Mouse (Mus musculus): Measurements from ENCODE around the gene Vmn1r4. TPM values are rescaled to one million over a fixed set of nuclear protein-coding genes. Genes with fewer than 3 reads are reported as not detected.

Gene Vmn1r4
- polyA plus RNA-seq, 1 experiment from 2014 or later: 0.69 TPM

DNA sequence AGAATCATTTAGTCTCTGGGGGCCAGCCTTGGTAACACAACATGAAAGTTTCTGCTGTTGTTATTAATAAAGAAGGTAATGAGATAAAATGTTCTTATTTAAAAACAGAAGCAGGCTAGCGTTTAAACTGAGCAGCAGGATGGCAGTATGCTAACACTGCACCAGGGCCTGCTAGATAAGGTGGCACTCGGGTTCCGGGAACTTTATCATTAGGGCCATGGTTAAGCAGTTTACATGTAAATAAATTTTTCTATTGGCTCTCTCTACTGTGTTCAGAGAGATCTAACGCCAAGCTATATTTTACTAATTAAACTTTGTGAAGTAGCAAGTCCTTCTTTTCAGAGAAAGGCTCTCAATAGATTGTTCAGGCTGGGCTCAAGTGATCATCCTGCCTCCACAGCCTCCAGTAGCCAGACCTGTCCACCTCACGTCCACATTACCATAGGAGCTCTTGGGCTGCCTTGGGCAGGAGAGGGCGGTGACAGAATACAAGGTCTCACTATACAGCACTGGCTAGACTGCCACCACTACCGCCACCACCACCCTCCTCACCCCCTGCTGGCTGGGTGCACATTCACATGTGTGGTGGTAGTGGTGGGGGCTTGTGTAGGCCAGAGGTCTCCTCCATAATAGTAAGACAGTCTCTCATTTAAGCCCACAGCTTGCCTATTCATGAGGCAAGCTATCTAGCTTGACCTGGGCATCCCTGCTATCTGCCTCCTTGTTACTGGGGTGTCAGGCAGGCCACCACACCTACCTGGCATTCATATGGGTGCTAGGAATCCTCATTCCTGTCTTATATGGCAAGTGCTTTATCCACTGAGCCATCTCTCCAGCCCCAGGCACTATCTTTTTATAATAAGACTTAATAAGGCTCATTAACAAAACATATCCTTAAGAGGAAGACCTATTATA lies 21.0 kb upstream of the Vmn1r4 start:
- no peaks in the 10 kb centered on the region for H3K36me3 ChIP-seq (ENCODE audit: control insufficient read depth, insufficient read depth, low read length)
- no peaks in the 10 kb centered on the region for H3K27me3 ChIP-seq (replicated peaks; ENCODE audit: control insufficient read depth, insufficient read depth, low read length)
- H3K4me2 ChIP-seq (ENCODE audit: low read length): no peak overlapping the region
- 73% methylated on average over 7 of the region's 7 CpGs for WGBS
- no peak overlapping the region for H3K9ac ChIP-seq (ENCODE audit: low read depth, low read length)
- no peak overlapping the region for H3K4me3 ChIP-seq (ENCODE audit: low read length)
- peak; percentile 18; the same call in 1 of the 2 replicates for ATAC-seq
- no peak overlapping the region for H3K27ac ChIP-seq (ENCODE audit: low read depth, low read length)
- H3K9me3 ChIP-seq (ENCODE audit: control insufficient read depth, low read length): no peaks in the 10 kb centered on the region
- H3K4me1 ChIP-seq (ENCODE audit: control insufficient read depth, insufficient read depth, low read depth, low read length): peaks cover 7% of the 10 kb centered on the region

- H3K4me2 ChIP-seq (ENCODE audit: low read length): no peak overlapping the region
- peaks cover 7% of the 10 kb centered on the region for H3K4me1 ChIP-seq (ENCODE audit: control insufficient read depth, insufficient read depth, low read depth, low read length)
- no peaks in the 10 kb centered on the region for H3K27me3 ChIP-seq (replicated peaks; ENCODE audit: control insufficient read depth, insufficient read depth, low read length)
- H3K9ac ChIP-seq (ENCODE audit: low read depth, low read length): no peak overlapping the region
- H3K27ac ChIP-seq (ENCODE audit: low read depth, low read length): no peak overlapping the region
- 45% methylated on average over 6 of the region's 6 CpGs for WGBS
- ATAC-seq: peak; percentile 34; the same call in 1 of the 2 replicates
- no peak overlapping the region for H3K4me3 ChIP-seq (ENCODE audit: low read length)
- H3K36me3 ChIP-seq (ENCODE audit: control insufficient read depth, insufficient read depth, low read length): no peaks in the 10 kb centered on the region
- H3K9me3 ChIP-seq (ENCODE audit: control insufficient read depth, low read length): no peaks in the 10 kb centered on the region
Observed at GRCm38 (mm10) chr6:56903831-56904230, 20.0 kb upstream of the Vmn1r4 start.

GRCm38 (mm10) chr6:56904330-56904729 lies 19.5 kb upstream of the Vmn1r4 start:
- H3K9me3 ChIP-seq (ENCODE audit: control insufficient read depth, low read length): no peaks in the 10 kb centered on the region
- WGBS: 75% methylated on average over 1 of the region's 1 CpGs
- H3K4me2 ChIP-seq (ENCODE audit: low read length): no peak overlapping the region
- no peak overlapping the region for H3K27ac ChIP-seq (ENCODE audit: low read depth, low read length)
- no peak for ATAC-seq
- no peaks in the 10 kb centered on the region for H3K27me3 ChIP-seq (replicated peaks; ENCODE audit: control insufficient read depth, insufficient read depth, low read length)
- H3K4me3 ChIP-seq (ENCODE audit: low read length): no peak overlapping the region
- peaks cover 7% of the 10 kb centered on the region for H3K4me1 ChIP-seq (ENCODE audit: control insufficient read depth, insufficient read depth, low read depth, low read length)
- no peaks in the 10 kb centered on the region for H3K36me3 ChIP-seq (ENCODE audit: control insufficient read depth, insufficient read depth, low read length)
- H3K9ac ChIP-seq (ENCODE audit: low read depth, low read length): no peak overlapping the region

DNA sequence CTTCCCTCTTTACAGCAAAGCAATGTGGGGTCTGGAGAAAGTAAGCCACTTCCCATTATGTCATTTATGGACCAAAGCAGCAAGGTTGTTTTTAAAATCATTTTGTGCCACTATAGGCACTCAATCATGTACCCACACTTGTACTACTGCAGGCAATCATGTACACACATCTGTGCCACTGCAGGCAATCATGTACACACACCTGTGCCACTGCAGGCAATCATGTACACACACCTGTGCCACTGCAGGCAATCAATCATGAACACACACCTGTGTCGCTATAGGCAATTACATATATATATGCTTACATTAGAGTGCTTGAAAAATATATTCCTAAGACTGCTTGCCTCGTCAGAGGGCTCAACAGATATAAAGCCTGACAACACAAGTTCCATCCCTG lies 18.8 kb upstream of the Vmn1r4 start:
- 81% methylated on average over 2 of the region's 2 CpGs for WGBS
- ATAC-seq: 0 out of 2 replicates have a peak, but pooled peaks have one; percentile 21

GRCm38 (mm10) chr6:56905486-56905885 lies 18.3 kb upstream of the Vmn1r4 start:
- no peaks in the 10 kb centered on the region for H3K36me3 ChIP-seq (ENCODE audit: control insufficient read depth, insufficient read depth, low read length)
- H3K4me1 ChIP-seq (ENCODE audit: control insufficient read depth, insufficient read depth, low read depth, low read length): peaks cover 7% of the 10 kb centered on the region
- H3K9me3 ChIP-seq (ENCODE audit: control insufficient read depth, low read length): no peaks in the 10 kb centered on the region
- WGBS: 89% methylated on average over 5 of the region's 5 CpGs
- no peak overlapping the region for H3K27ac ChIP-seq (ENCODE audit: low read depth, low read length)
- no peak overlapping the region for H3K4me3 ChIP-seq (ENCODE audit: low read length)
- H3K27me3 ChIP-seq (replicated peaks; ENCODE audit: control insufficient read depth, insufficient read depth, low read length): no peaks in the 10 kb centered on the region
- no peak overlapping the region for H3K9ac ChIP-seq (ENCODE audit: low read depth, low read length)
- H3K4me2 ChIP-seq (ENCODE audit: low read length): no peak overlapping the region
- no peak for ATAC-seq

More for the DNA sequence above, 18.8 kb upstream of the Vmn1r4 start:
- Histone ChIP-seq H3K27me3 (replicated peaks; ENCODE audit: control insufficient read depth, insufficient read depth, low read length) (no peaks in the 10 kb centered on the region), H3K4me1 (ENCODE audit: control insufficient read depth, insufficient read depth, low read depth, low read length) (peaks cover 7% of the 10 kb centered on the region), H3K9ac (ENCODE audit: low read depth, low read length) (no peak overlapping the region), H3K4me3 (ENCODE audit: low read length) (no peak overlapping the region), H3K36me3 (ENCODE audit: control insufficient read depth, insufficient read depth, low read length) (no peaks in the 10 kb centered on the region), H3K4me2 (ENCODE audit: low read length) (no peak overlapping the region), H3K27ac (ENCODE audit: low read depth, low read length) (no peak overlapping the region), H3K9me3 (ENCODE audit: control insufficient read depth, low read length) (no peaks in the 10 kb centered on the region)

DNA sequence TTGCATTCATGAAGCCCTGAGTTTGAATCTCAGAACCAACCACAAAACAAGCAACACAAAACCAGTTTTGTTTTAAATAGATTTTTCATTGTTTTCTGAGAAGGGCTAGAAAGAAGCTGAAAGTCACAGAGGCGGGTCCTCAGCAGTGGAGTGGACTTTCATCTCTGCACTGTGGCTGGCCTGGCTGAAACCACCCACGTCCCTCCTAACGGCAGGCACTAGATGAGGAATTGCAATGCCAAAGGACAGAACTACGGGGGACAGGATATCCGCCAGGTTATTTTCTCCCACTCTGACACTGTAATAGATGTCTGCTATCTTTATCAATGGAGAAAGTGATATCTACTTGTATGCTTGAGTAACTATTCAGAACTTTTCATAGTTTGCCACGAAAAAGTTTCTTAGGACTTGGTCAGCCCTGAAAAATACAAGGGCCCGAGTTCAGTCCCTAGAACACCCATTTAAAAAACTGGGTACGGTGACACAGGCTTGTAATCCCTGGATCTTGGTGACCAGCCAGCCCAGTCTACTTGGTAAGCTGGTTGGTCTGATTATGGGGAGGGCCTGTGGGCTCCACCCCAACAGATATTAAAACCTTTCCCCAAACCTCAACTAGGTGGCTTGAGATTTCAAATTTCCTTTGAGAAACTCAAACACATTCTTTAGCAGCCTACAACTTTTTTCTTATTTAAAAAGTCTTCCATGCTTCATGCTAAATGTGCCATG lies 17.5 kb upstream of the Vmn1r4 start:
- H3K27me3 ChIP-seq (replicated peaks; ENCODE audit: control insufficient read depth, insufficient read depth, low read length): no peaks in the 10 kb centered on the region
- no peaks in the 10 kb centered on the region for H3K9me3 ChIP-seq (ENCODE audit: control insufficient read depth, low read length)
- H3K4me2 ChIP-seq (ENCODE audit: low read length): no peak overlapping the region
- ATAC-seq: no peak
- no peak overlapping the region for H3K4me3 ChIP-seq (ENCODE audit: low read length)
- WGBS: 78% methylated on average over 8 of the region's 8 CpGs
- H3K9ac ChIP-seq (ENCODE audit: low read depth, low read length): no peak overlapping the region
- no peak overlapping the region for H3K27ac ChIP-seq (ENCODE audit: low read depth, low read length)
- peaks cover 7% of the 10 kb centered on the region for H3K4me1 ChIP-seq (ENCODE audit: control insufficient read depth, insufficient read depth, low read depth, low read length)
- no peaks in the 10 kb centered on the region for H3K36me3 ChIP-seq (ENCODE audit: control insufficient read depth, insufficient read depth, low read length)

DNA sequence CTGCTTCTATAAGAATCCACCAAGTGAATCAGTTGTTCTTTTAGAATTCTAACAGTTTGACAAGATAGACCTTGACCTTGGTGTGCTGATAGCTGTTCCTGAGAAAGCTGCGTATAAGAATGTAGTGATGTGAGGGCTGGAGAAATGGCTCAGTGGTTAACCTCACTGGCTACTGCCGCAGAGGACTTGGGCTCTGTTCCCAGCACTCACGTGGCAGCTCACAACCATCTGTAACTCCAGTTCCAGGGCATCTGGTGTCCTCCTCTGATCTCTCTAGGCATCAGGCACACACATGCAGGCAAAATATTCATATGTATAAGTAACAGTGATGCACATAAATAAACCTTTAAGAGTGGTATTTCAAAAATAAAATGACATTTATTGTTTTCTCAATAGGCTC lies 15.8 kb upstream of the Vmn1r4 start:
- Histone ChIP-seq H3K27ac (ENCODE audit: low read depth, low read length) (no peak overlapping the region), H3K27me3 (replicated peaks; ENCODE audit: control insufficient read depth, insufficient read depth, low read length) (no peaks in the 10 kb centered on the region), H3K4me2 (ENCODE audit: low read length) (no peak overlapping the region), H3K9me3 (ENCODE audit: control insufficient read depth, low read length) (no peaks in the 10 kb centered on the region), H3K9ac (ENCODE audit: low read depth, low read length) (no peak overlapping the region), H3K4me1 (ENCODE audit: control insufficient read depth, insufficient read depth, low read depth, low read length) (peaks cover 7% of the 10 kb centered on the region), H3K4me3 (ENCODE audit: low read length) (no peak overlapping the region), H3K36me3 (ENCODE audit: control insufficient read depth, insufficient read depth, low read length) (no peaks in the 10 kb centered on the region)
- WGBS: 91% methylated on average over 3 of the region's 3 CpGs
- ATAC-seq: no peak

DNA sequence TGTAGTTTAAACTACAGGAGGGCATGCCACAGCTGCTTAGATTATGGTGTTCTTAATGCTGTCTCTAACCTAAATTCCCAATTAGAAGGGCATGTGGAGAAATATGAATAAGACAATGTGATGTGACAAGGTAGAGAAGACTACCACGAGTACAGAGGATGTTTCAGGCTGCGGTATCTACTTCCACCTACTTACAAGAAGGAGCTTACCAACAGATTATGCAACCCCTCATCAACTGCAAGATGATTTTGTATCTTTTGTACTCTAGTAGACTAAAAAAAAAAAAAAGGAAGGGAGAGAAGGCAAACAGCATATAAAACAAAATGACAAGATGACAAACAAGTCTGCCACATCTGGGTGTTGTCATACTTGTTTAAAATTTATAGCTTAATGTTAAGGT lies 15.4 kb upstream of the Vmn1r4 start:
- WGBS: 83% methylated on average over 2 of the region's 2 CpGs
- Histone ChIP-seq H3K9me3 (ENCODE audit: control insufficient read depth, low read length) (no peaks in the 10 kb centered on the region), H3K27me3 (replicated peaks; ENCODE audit: control insufficient read depth, insufficient read depth, low read length) (no peaks in the 10 kb centered on the region), H3K9ac (ENCODE audit: low read depth, low read length) (no peak overlapping the region), H3K36me3 (ENCODE audit: control insufficient read depth, insufficient read depth, low read length) (no peaks in the 10 kb centered on the region), H3K27ac (ENCODE audit: low read depth, low read length) (no peak overlapping the region), H3K4me3 (ENCODE audit: low read length) (no peak overlapping the region), H3K4me1 (ENCODE audit: control insufficient read depth, insufficient read depth, low read depth, low read length) (peaks cover 7% of the 10 kb centered on the region), H3K4me2 (ENCODE audit: low read length) (no peak overlapping the region)
- ATAC-seq: no peak

DNA sequence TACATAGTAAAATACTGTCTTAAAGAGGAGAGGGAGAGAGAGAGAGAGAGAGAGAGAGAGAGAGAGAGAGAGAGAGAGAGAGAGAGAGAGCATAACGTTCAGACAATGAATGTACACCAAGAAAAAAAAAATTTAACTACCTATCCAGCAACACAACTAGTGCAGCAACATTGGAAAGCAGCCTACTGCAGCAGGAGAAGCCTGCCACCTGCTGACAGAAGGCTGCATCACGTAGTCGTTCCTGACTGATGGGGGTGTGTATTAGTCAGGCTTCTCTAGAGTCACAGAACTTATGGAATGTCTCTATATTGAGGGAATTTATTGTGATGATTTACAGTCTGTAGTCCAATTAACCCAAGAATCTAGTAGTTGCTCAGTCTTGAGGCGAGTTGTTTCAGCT lies 14.9 kb upstream of the Vmn1r4 start:
- no peak overlapping the region for H3K27ac ChIP-seq (ENCODE audit: low read depth, low read length)

More for the DNA sequence above, 14.9 kb upstream of the Vmn1r4 start:
- no peaks in the 10 kb centered on the region for H3K27me3 ChIP-seq (replicated peaks; ENCODE audit: control insufficient read depth, insufficient read depth, low read length)
- WGBS: 11% methylated on average over 4 of the region's 4 CpGs
- no peak overlapping the region for H3K4me2 ChIP-seq (ENCODE audit: low read length)
- no peaks in the 10 kb centered on the region for H3K36me3 ChIP-seq (ENCODE audit: control insufficient read depth, insufficient read depth, low read length)
- no peak overlapping the region for H3K9ac ChIP-seq (ENCODE audit: low read depth, low read length)
- ATAC-seq: peak; percentile 68; the same call in 1 of the 2 replicates
- H3K9me3 ChIP-seq (ENCODE audit: control insufficient read depth, low read length): no peaks in the 10 kb centered on the region
- H3K4me1 ChIP-seq (ENCODE audit: control insufficient read depth, insufficient read depth, low read depth, low read length): peaks cover 3% of the 10 kb centered on the region
- H3K4me3 ChIP-seq (ENCODE audit: low read length): no peak overlapping the region
